Mouse (Mus musculus): ENCODE results near the gene Naa80. TPM values are rescaled to one million over a fixed set of nuclear protein-coding genes. Genes with fewer than 3 reads are reported as not detected.
A peak's percentile ranks its signal among the peaks of the same experiment; 100 is the strongest.

Gene Naa80
- polyA plus RNA-seq, 1 experiment: 46.3 TPM

DNA sequence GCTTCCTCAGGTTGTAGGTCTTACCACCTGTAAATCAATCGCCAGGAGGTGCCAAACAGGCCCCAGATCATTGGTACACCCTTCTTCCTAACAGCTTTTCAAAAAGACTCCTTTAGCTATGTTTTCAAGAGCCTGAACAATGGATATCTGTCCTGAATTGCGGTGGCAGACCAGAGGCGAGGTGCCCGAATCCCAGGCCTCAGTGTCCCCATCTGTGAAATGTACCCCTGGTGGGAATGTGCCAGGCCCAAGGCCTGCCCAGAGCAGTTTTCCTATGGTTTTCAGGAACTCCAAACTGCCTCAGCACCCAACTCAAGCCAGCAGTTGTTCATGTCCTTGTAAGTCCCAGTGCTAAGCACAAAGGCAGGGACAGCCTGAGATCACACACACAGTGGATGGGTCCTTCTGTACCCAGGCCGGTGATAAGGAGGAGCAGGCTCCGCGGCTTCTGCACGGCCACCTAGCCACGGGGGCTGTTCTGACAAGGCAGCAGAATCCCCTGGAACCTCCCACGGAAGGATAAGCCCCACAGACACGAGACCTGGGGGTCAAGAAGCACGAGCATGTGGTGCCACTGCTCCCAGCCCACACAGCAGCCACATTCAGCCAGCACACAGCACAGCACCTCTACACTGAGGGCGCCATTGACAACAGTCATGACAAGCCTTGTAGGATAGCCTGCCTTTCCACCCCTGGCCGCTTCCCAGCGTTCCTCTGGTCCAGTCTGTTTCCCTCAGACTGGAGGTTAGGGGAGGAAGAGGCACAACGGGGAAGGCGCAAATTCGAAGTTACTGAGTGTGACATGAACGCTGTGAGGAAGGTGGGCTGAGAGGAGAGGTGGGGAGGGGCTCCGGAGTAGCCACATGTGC is 48.9 kb downstream of the Naa80 start:
- peak overlapping the region; percentile 27 for H3K27ac ChIP-seq (ENCODE audit: insufficient read depth, low read depth, low read length)
- WGBS: 73% methylated on average over 20 of the region's 20 CpGs
- no peak overlapping the region for H3K4me3 ChIP-seq (ENCODE audit: low read depth, low read length)
- peaks cover 4% of the 10 kb centered on the region for H3K36me3 ChIP-seq (ENCODE audit: control insufficient read depth, insufficient read depth, low read length)
- TF ChIP-seq POLR2A (IDR thresholded peaks at IDR 0.05; ENCODE audit: low read depth, low read length): no peak
- no peak for TF ChIP-seq CTCF (IDR thresholded peaks at IDR 0.05; ENCODE audit: extremely low read depth, insufficient read length, insufficient replicate concordance, low read depth, low read length)
- H3K4me1 ChIP-seq (ENCODE audit: control insufficient read depth, insufficient read depth, insufficient read length, low read length): peaks cover 59% of the 10 kb centered on the region
- H3K27me3 ChIP-seq (ENCODE audit: control insufficient read depth, insufficient read depth, low read length): no peaks in the 10 kb centered on the region

DNA sequence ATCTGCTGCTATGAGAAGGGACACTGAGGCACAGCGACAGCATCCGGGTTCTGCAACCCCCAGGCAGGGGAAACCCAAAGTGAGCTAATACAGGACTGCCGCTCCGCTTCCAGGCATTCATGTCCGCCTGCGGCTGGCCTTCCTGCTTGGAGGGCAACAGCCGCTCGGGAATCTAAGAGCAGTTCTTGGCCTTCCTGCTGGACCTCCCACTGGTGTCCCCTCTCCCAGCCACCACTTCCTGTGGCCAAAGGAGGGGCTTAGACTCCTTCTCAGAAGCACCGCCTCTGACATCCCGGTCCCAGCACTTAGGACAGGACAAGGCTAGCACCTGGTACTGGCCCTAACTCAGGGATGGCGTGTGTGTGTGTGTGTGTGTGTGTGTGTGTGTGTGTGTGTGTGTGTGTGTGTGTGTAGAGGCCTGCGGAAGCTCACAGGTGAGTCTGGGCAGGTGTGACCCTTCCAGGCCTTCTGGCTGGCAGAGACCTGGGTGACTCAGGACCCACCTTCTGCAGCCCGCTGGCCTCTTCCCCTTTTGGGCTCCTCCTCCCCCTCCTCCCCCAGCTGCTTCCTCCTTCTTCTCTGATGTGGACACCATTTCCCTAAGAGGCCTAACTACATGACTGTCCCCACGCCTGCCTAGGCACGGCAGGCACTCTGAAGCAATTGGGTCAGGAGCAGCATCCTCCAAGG is 50.2 kb downstream of the Naa80 start:
- H3K27ac ChIP-seq (ENCODE audit: insufficient read depth, low read depth, low read length): peak overlapping the region; percentile 54
- H3K36me3 ChIP-seq (ENCODE audit: control insufficient read depth, insufficient read depth, low read length): peaks cover 4% of the 10 kb centered on the region
- peak overlapping the region; percentile 24 for H3K4me3 ChIP-seq (ENCODE audit: low read depth, low read length)
- 66% methylated on average over 14 of the region's 15 CpGs for WGBS
- TF ChIP-seq CTCF (IDR thresholded peaks at IDR 0.05; ENCODE audit: extremely low read depth, insufficient read length, insufficient replicate concordance, low read depth, low read length) (no peak), POLR2A (IDR thresholded peaks at IDR 0.05; ENCODE audit: low read depth, low read length) (no peak)
- no peaks in the 10 kb centered on the region for H3K27me3 ChIP-seq (ENCODE audit: control insufficient read depth, insufficient read depth, low read length)
- peaks cover 59% of the 10 kb centered on the region for H3K4me1 ChIP-seq (ENCODE audit: control insufficient read depth, insufficient read depth, insufficient read length, low read length)

DNA sequence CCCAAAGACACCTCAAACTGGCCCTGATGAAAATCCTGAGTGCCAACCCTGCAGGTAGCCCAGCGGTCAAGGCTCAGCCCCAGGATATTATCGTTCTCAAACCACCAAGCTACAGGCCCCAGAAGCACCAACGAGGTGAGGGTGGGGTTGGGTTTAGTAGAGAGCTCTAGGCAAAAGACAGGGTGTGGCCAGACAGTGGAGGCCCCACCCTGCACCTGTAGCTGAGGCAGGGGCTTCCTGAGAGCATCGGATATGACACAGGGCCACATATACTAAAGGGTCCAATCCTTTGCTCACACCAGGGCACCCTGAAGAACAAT is 50.7 kb downstream of the Naa80 start:
- peaks cover 55% of the 10 kb centered on the region for H3K4me1 ChIP-seq (ENCODE audit: control insufficient read depth, insufficient read depth, insufficient read length, low read length)
- 26% methylated on average over 4 of the region's 4 CpGs for WGBS

DNA sequence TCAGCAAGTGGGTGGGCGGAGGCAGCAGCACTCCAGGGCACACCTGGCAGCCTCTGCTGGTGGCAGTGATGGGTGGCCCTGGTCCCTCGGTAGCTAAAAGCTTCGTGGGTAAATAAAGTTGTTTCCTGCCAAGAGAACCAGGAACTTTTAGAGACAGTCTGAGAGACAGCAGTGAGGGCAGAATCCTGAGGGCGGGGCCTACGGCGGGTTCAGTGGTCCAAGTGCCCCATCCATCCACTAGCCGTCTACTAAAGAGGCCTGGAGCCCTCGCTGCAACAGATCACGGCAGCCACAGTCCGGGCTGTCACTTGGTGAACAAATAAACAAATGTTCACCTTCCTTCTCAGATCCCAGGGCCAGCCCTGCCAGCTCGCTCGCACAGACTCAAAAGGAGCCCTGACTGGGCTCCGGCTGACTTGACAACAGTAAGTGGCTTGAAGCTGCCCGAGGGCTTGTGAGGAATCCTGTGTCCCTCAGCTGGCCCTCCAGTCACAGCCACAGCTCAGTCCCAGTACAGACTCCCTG is 51.3 kb downstream of the Naa80 start:
- H3K4me1 ChIP-seq (ENCODE audit: control insufficient read depth, insufficient read depth, insufficient read length, low read length): peaks cover 50% of the 10 kb centered on the region
- H3K4me3 ChIP-seq (ENCODE audit: low read depth, low read length): peak overlapping the region; percentile 16
- peaks cover 4% of the 10 kb centered on the region for H3K36me3 ChIP-seq (ENCODE audit: control insufficient read depth, insufficient read depth, low read length)
- TF ChIP-seq CTCF (IDR thresholded peaks at IDR 0.05; ENCODE audit: extremely low read depth, insufficient read length, insufficient replicate concordance, low read depth, low read length) (no peak), POLR2A (IDR thresholded peaks at IDR 0.05; ENCODE audit: low read depth, low read length) (no peak)
- no peaks in the 10 kb centered on the region for H3K27me3 ChIP-seq (ENCODE audit: control insufficient read depth, insufficient read depth, low read length)
- 23% methylated on average over 14 of the region's 14 CpGs for WGBS
- peak overlapping the region; percentile 29; the same call in 1 of the 2 replicates for H3K27ac ChIP-seq (ENCODE audit: insufficient read depth, low read depth, low read length)

More for the DNA sequence above, 50.7 kb downstream of the Naa80 start:
- Histone ChIP-seq H3K4me3 (ENCODE audit: low read depth, low read length) (peak overlapping the region; percentile 24; the same call in 1 of the 2 replicates), H3K36me3 (ENCODE audit: control insufficient read depth, insufficient read depth, low read length) (peaks cover 4% of the 10 kb centered on the region), H3K27me3 (ENCODE audit: control insufficient read depth, insufficient read depth, low read length) (no peaks in the 10 kb centered on the region), H3K27ac (ENCODE audit: insufficient read depth, low read depth, low read length) (peak overlapping the region; percentile 54)
- TF ChIP-seq POLR2A (IDR thresholded peaks at IDR 0.05; ENCODE audit: low read depth, low read length): no peak
- TF ChIP-seq CTCF (IDR thresholded peaks at IDR 0.05; ENCODE audit: extremely low read depth, insufficient read length, insufficient replicate concordance, low read depth, low read length): no peak

DNA sequence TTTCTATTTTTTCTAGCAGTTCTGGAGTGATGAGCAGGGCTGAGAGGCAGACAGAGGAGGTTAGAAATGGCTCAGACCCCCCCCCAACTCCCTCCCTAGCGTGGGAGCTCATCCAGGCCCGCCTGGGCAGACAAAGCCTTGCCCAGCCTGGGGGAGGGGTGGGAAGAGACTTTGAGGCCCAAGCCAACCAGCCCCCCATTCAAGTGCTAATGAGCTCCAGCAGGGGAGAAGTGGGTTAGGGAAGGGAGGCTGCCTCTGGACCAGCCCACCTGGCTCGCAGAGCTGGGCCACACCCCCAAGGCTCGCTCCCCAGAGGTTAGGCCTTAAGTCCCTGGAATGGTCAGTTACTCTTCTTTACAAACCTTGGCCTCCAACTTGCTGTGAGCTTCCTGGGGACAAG is 51.9 kb downstream of the Naa80 start:
- TF ChIP-seq CTCF (IDR thresholded peaks at IDR 0.05; ENCODE audit: extremely low read depth, insufficient read length, insufficient replicate concordance, low read depth, low read length) (no peak), POLR2A (IDR thresholded peaks at IDR 0.05; ENCODE audit: low read depth, low read length) (no peak)
- no peak overlapping the region for H3K27ac ChIP-seq (ENCODE audit: insufficient read depth, low read depth, low read length)
- 59% methylated on average over 4 of the region's 4 CpGs for WGBS

DNA sequence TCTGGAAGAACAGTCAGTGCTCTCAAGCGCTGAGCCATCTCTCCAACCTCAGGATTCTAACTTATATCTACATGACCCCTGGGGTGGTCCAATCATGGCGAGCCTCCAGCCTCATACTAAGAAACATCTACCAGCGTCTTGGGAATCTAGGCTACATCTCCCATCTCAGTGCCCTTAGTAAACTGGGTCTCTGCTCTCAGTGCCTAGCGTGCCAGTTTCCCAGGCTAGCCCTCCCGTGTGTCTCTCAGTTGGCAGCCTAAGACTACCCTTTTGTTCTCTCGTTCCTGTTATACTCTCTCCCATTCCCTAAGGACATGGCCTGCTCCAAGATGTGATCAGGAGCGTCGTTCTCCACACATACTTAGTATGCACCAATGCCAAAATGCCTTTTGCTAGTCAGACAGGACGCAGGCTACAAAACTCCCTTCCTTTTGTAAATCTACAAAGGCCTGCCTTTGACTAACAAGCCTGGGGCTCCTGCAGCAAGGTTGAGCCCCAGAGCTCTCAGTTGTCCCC is 52.7 kb downstream of the Naa80 start:
- H3K4me1 ChIP-seq (ENCODE audit: control insufficient read depth, insufficient read depth, insufficient read length, low read length): peaks cover 48% of the 10 kb centered on the region
- WGBS: 81% methylated on average over 9 of the region's 9 CpGs
- H3K36me3 ChIP-seq (ENCODE audit: control insufficient read depth, insufficient read depth, low read length): 0 out of 2 replicates have a peak, but pooled peaks cover 2% of the 10 kb centered on the region
- TF ChIP-seq POLR2A (IDR thresholded peaks at IDR 0.05; ENCODE audit: low read depth, low read length) (no peak), CTCF (IDR thresholded peaks at IDR 0.05; ENCODE audit: extremely low read depth, insufficient read length, insufficient replicate concordance, low read depth, low read length) (no peak)
- H3K4me3 ChIP-seq (ENCODE audit: low read depth, low read length): no peak overlapping the region
- no peak overlapping the region for H3K27ac ChIP-seq (ENCODE audit: insufficient read depth, low read depth, low read length)
- H3K27me3 ChIP-seq (ENCODE audit: control insufficient read depth, insufficient read depth, low read length): no peaks in the 10 kb centered on the region

More for the DNA sequence above, 51.9 kb downstream of the Naa80 start:
- Histone ChIP-seq H3K27me3 (ENCODE audit: control insufficient read depth, insufficient read depth, low read length) (no peaks in the 10 kb centered on the region), H3K4me3 (ENCODE audit: low read depth, low read length) (no peak overlapping the region), H3K36me3 (ENCODE audit: control insufficient read depth, insufficient read depth, low read length) (peaks cover 2% of the 10 kb centered on the region; the same call in 1 of the 2 replicates), H3K4me1 (ENCODE audit: control insufficient read depth, insufficient read depth, insufficient read length, low read length) (peaks cover 47% of the 10 kb centered on the region)

Data from small intestine, adult 2 months (tissue).